8 mouse cellular contexts compared by ENCODE assay signal in the genomic region with DNA sequence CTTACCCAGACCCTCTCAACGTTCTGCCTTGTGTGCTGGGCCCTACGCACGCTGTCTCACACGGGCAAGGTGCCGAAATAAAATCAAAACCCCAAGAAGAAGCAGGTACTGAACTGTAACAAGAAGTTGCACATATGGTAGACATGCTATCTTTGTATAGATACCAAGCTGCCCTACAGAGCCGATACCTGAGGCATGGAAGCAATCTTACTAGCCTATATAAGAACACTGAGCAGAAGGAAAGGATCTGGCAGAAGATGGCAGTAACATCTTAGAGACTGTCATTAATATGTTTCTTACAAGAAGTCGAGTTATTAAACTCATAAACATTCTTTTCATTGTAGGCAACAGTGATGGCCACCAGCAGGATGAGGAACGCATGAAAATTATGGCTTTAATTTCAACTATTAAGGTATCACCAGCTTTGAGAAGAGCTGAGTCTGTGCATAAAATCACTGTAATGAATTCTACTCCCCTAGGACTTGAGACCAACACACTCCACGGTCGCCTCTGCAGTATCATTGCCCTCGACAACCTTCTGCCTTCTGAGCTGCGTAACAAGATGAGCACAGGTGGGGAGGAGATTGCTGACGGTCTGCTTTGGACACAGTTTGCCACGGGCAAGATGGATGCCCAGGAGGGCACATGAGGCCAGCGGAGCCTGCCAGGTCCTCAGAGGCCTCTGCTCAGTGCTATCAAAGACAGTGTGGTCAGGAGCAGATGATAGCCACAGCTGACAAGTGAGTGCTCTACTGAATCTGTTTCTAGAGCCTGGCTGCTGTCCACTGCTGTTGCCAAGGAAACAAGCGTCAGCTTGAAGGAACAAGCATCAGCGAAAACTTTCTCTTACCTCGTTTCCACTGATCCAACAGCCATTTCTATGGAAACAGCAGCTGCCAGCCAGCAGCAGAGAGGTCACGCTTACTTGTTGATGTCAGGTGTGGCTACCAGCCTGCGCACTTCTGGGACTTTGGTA.
A peak's percentile ranks its signal among the peaks of the same experiment; 100 is the strongest.
DNase-seq lines count a peak whose midpoint lies in the region; ATAC-seq lines count a peak whose summit lies in the region.
"Had no signal": no experiment of that assay in that cellular context is flagged by ENCODE, and none has a peak within 500 bp of the region (broad histone marks: within the 10 kb centered on the region; RNA-seq: fewer than 3 reads in every experiment).

No protein-coding gene starts in this region.

- WGBS in hindbrain, embryonic 11.5 days = 80% methylated on average over 20 of the region's 20 CpGs
- 79% methylated on average over 20 of the region's 20 CpGs for WGBS in hindbrain, embryonic 10.5 days

- no peak overlapping the region for H3K27ac ChIP-seq in hindbrain, embryonic 11.5 days (ENCODE audit: low read depth, low read length)
- H3K27ac ChIP-seq in hindbrain, embryonic 10.5 days = no peak overlapping the region

- ATAC-seq in hindbrain, embryonic 11.5 days (ENCODE audit: low FRiP score) = no peak
- ATAC-seq in frontal cortex, adult (ENCODE audit: low TSS enrichment) = peak; percentile 81
- ATAC-seq in monocyte, adult 5-6 weeks (replicated peaks; ENCODE audit: insufficient number of reproducible peaks, low FRiP score, low TSS enrichment, poor library complexity, severe bottlenecking) = no peak

- H3K27me3 ChIP-seq in hindbrain, embryonic 11.5 days (ENCODE audit: control insufficient read depth, insufficient read depth, low read length) = no peaks in the 10 kb centered on the region
- no peaks in the 10 kb centered on the region for H3K27me3 ChIP-seq in hindbrain, embryonic 10.5 days (ENCODE audit: insufficient read depth, poor library complexity, severe bottlenecking)

- no peak overlapping the region for H3K4me3 ChIP-seq in hindbrain, embryonic 11.5 days (ENCODE audit: low read depth, low read length)
- H3K4me3 ChIP-seq in hindbrain, embryonic 10.5 days = no peak overlapping the region
- H3K4me3 ChIP-seq: erythroblast, embryonic 14.5 days had no signal

- no peaks in the 10 kb centered on the region for H3K36me3 ChIP-seq in hindbrain, embryonic 11.5 days (ENCODE audit: control insufficient read depth, insufficient read depth, low read length)
- H3K36me3 ChIP-seq in hindbrain, embryonic 10.5 days = no peaks in the 10 kb centered on the region

- no peak overlapping the region for H3K4me2 ChIP-seq in hindbrain, embryonic 11.5 days (replicated peaks; ENCODE audit: low read depth, low read length)

- DNase-seq in hindbrain, embryonic 11.5 days (ENCODE audit: low spot score) = peak; percentile 10
- DNase-seq in hindbrain, embryonic 10.5 days (ENCODE audit: low spot score) = no peak
- peak; percentile 49 to 62 for DNase-seq in layer of hippocampus, adult 8-10 months (ENCODE audit: low spot score in 2 of 2)
- DNase-seq in retina, postnatal 1 day = peak; percentile 74
- no peak for DNase-seq in spleen, postnatal 4 days (ENCODE audit: low spot score in 2 of 2)

- H3K9ac ChIP-seq in hindbrain, embryonic 11.5 days (ENCODE audit: low read depth, low read length) = no peak overlapping the region

- H3K9me3 ChIP-seq in hindbrain, embryonic 11.5 days (ENCODE audit: control insufficient read depth, low read length) = no peaks in the 10 kb centered on the region
- H3K9me3 ChIP-seq in hindbrain, embryonic 10.5 days = no peaks in the 10 kb centered on the region

- H3K4me1 ChIP-seq in hindbrain, embryonic 11.5 days (replicated peaks; ENCODE audit: control insufficient read depth, insufficient read depth, low read length) = no peaks in the 10 kb centered on the region
- peaks cover 6% of the 10 kb centered on the region for H3K4me1 ChIP-seq in hindbrain, embryonic 10.5 days (replicated peaks)

Comparison
In these comparisons a context has a peak if more than half of its experiments do, and no peak if none do; other contexts are left out.
1. DNase-seq: peak in hindbrain, embryonic 11.5 days (single experiment), layer of hippocampus, adult 8-10 months (2 of 2) and retina, postnatal 1 day (single experiment); none in hindbrain, embryonic 10.5 days (single experiment) and spleen, postnatal 4 days (0 of 2).